Mouse (Mus musculus): Measurements from ENCODE around the gene Zfp30. TPM values are rescaled to one million over a fixed set of nuclear protein-coding genes. Genes with fewer than 3 reads are reported as not detected.

The Zfp30 gene
- polyA plus RNA-seq, 1 experiment from 2014 or later = 4.6 TPM

- Histone ChIP-seq H3K36me3 (peaks cover 35% of the 10 kb centered on the region), H3K4me3 (peak overlapping the region; percentile 61), H3K4me2 (peak overlapping the region; percentile 77), H3K4me1 (peaks cover 19% of the 10 kb centered on the region), H3K9ac (peak overlapping the region; percentile 84), H3K27me3 (replicated peaks) (no peaks in the 10 kb centered on the region), H3K9me3 (0 out of 2 replicates have a peak, but pooled peaks cover 3% of the 10 kb centered on the region), H3K27ac (replicated peaks) (no peak overlapping the region)
- WGBS = 67% methylated on average over 8 of the region's 8 CpGs
- no peak for ATAC-seq (ENCODE audit: extremely low read depth, insufficient number of reproducible peaks, low FRiP score, low TSS enrichment)
Measured at GRCm38 (mm10) chr7:29785023-29785422, 1.2 kb downstream of the Zfp30 start.

GRCm38 (mm10) chr7:29785888-29786287 lies 2.1 kb downstream of the Zfp30 start:
- Histone ChIP-seq H3K4me1 (peaks cover 19% of the 10 kb centered on the region), H3K4me2 (peak overlapping the region; percentile 77), H3K27ac (replicated peaks) (no peak overlapping the region), H3K9me3 (0 out of 2 replicates have a peak, but pooled peaks cover 3% of the 10 kb centered on the region), H3K36me3 (peaks cover 41% of the 10 kb centered on the region), H3K27me3 (replicated peaks) (no peaks in the 10 kb centered on the region), H3K4me3 (peak overlapping the region; percentile 61), H3K9ac (peak overlapping the region; percentile 84)
- 77% methylated on average over 5 of the region's 5 CpGs for WGBS
- no peak for ATAC-seq (ENCODE audit: extremely low read depth, insufficient number of reproducible peaks, low FRiP score, low TSS enrichment)

DNA sequence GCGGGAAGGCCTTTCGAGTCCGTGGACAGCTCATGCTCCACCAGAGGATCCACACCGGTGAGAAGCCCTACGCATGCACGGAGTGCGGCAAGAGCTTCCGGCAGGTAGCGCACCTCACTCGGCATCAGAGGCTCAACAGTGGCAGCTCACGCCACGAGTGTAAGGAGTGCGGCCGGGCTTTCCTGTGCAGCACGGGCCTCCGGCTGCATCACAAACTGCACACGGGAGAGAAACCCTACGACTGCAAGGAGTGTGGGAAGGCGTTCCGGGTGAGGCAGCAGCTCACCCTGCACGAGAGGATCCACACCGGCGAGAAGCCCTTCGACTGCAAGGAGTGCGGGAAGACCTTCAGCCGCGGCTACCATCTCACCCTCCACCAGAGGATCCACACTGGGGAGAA lies 9.1 kb downstream of the Zfp30 start:
- Histone ChIP-seq H3K27me3 (replicated peaks) (peaks cover 17% of the 10 kb centered on the region), H3K4me3 (peak overlapping the region; percentile 22; the same call in 1 of the 2 replicates), H3K9me3 (peaks cover 18% of the 10 kb centered on the region), H3K27ac (replicated peaks) (no peak overlapping the region), H3K9ac (no peak overlapping the region), H3K36me3 (peaks cover 68% of the 10 kb centered on the region), H3K4me1 (no peaks in the 10 kb centered on the region), H3K4me2 (peak overlapping the region; percentile 52)
- 23% methylated on average over 27 of the region's 27 CpGs for WGBS
- no peak for ATAC-seq (ENCODE audit: extremely low read depth, insufficient number of reproducible peaks, low FRiP score, low TSS enrichment)

DNA sequence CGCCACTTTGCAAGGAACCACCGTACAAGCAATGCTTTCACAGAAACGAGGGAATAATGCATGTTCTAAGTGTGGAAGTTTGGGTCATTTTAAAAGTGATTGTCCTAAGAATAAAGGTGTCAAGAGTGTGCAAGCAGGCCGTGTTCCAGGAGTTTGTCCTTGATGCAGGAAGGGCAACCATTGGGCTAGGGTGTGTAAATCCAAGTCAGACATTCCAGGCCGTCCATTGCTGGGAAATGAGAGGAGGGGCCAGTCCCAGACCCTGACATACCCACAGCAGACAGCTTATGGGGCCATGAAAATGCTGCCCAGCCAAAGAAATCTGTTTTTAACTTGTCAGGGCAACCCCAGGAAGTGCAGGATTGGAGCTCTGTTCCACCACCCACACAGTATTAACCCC lies 23.2 kb downstream of the Zfp30 start:
- H3K4me1 ChIP-seq = peaks cover 5% of the 10 kb centered on the region; the same call in 1 of the 2 replicates
- no peak overlapping the region for H3K9ac ChIP-seq
- ATAC-seq (ENCODE audit: extremely low read depth, insufficient number of reproducible peaks, low FRiP score, low TSS enrichment) = no peak
- 71% methylated on average over 5 of the region's 5 CpGs for WGBS
- H3K27ac ChIP-seq (replicated peaks) = no peak overlapping the region
- no peak overlapping the region for H3K4me3 ChIP-seq
- H3K4me2 ChIP-seq = no peak overlapping the region
- peaks cover 5% of the 10 kb centered on the region for H3K9me3 ChIP-seq
- H3K27me3 ChIP-seq (replicated peaks) = no peaks in the 10 kb centered on the region
- H3K36me3 ChIP-seq = no peaks in the 10 kb centered on the region

DNA sequence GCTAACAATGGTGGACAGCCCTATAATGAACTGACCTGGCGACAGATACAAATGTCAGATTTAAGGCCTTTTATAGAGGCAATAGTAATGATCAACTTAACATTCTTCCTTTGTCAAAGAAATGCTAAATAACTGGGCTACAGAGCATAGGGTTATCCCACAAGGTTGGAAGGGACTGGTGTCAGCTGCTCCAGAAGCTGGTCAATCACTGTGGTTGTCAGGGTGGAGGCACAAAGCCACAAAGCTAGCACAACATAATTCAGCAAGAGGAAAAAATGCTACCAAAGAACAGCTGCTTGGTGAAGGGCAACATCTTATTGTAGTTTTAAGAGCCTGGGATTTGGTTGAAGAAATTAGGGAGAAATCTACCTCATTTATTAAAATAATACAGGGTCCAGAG lies 28.4 kb downstream of the Zfp30 start:
- Histone ChIP-seq H3K4me1 (peaks cover 20% of the 10 kb centered on the region), H3K9ac (no peak overlapping the region), H3K27ac (replicated peaks) (no peak overlapping the region), H3K27me3 (replicated peaks) (no peaks in the 10 kb centered on the region), H3K4me3 (no peak overlapping the region), H3K36me3 (no peaks in the 10 kb centered on the region), H3K4me2 (no peak overlapping the region), H3K9me3 (peaks cover 5% of the 10 kb centered on the region)
- 90% methylated on average over 1 of the region's 1 CpGs for WGBS
- ATAC-seq (ENCODE audit: extremely low read depth, insufficient number of reproducible peaks, low FRiP score, low TSS enrichment) = no peak

GRCm38 (mm10) chr7:29814381-29814780 lies 30.6 kb downstream of the Zfp30 start:
- Histone ChIP-seq H3K4me3 (no peak overlapping the region), H3K36me3 (no peaks in the 10 kb centered on the region), H3K27ac (replicated peaks) (no peak overlapping the region), H3K4me1 (peaks cover 38% of the 10 kb centered on the region), H3K4me2 (peak overlapping the region; percentile 89; the same call in 1 of the 2 replicates), H3K9ac (no peak overlapping the region), H3K9me3 (peaks cover 1% of the 10 kb centered on the region), H3K27me3 (replicated peaks) (no peaks in the 10 kb centered on the region)
- ATAC-seq (ENCODE audit: extremely low read depth, insufficient number of reproducible peaks, low FRiP score, low TSS enrichment) = no peak
- 81% methylated on average over 2 of the region's 2 CpGs for WGBS

DNA sequence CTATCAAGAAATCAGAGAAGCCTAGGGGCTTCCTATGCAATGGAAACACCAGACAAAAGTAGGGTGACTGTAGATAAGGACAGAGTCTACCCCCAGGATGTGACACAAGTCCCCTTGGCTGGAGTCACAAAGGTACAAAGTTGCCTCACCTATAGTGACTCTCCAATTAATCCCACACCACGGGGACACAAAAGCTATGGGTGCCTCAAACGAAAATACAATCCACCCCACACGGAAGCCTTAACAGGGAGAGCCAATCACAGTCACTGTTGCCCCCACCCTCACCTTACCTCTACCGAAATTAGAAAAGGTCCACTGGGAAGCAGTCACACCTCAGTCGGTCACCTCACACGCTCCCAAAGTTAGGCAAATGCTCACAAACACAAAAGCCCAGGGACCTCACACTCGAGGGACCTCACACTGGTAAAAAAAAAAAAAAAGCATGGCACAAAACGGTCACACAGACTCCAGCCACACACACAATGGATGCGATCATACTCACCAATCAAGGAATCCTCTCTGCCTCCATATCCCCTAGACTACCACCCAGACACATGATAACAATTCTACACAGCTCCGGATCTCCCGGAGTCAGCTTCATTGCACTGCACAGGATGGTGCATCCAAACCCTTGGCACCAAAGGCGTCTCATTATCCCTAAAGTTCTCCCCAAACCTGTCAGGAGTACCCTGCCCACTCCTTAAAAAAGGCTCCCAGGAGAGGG lies 31.4 kb downstream of the Zfp30 start:
- Histone ChIP-seq H3K4me1 (peaks cover 44% of the 10 kb centered on the region), H3K4me3 (peak overlapping the region; percentile 86), H3K36me3 (no peaks in the 10 kb centered on the region), H3K9ac (peak overlapping the region; percentile 91), H3K9me3 (no peaks in the 10 kb centered on the region), H3K4me2 (peak overlapping the region; percentile 89), H3K27me3 (replicated peaks) (no peaks in the 10 kb centered on the region), H3K27ac (replicated peaks) (peak overlapping the region; percentile 92)
- WGBS = 2% methylated on average over 12 of the region's 12 CpGs
- ATAC-seq (ENCODE audit: extremely low read depth, insufficient number of reproducible peaks, low FRiP score, low TSS enrichment) = no peak

DNA sequence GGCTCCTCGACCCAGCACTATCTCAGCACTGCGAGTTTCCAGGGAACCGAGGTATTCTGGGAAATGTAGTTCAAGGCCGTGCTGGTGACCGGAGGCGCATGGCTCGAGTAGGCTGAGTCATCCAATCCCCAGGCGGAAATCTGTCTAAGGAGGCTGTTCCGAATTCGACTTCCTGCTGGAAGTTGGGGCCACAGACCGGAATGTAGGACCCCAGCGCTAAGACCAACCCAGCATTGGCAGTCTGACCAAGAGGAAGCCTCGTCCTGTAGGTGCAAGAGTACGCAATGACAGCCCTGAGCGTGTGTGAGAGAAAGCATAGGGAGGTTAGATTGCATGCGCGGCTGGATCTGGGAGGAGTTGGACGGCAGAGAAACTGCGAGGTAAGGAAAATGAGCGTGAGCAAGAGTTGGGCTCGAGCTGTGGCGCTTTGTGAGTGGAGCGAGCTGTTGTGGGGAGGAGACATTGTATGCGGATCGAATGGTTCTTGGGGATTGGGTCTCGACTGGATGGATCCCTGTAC lies 32.2 kb downstream of the Zfp30 start, which contains the start of gene Zfp790:
Gene Zfp790, plus strand, starts transcription at position 205 of the 520 bp plus-strand sequence.
- no peaks in the 10 kb centered on the region for H3K27me3 ChIP-seq (replicated peaks)
- H3K9me3 ChIP-seq = no peaks in the 10 kb centered on the region
- peaks cover 4% of the 10 kb centered on the region for H3K36me3 ChIP-seq
- H3K9ac ChIP-seq = peak within 1 kb of the TSS; percentile 91
- H3K4me2 ChIP-seq = peak within 1 kb of the TSS; percentile 89
- WGBS = under 1% methylated on average over 26 of the region's 26 CpGs
- peak within 1 kb of the TSS; percentile 92 for H3K27ac ChIP-seq (replicated peaks)
- ATAC-seq (ENCODE audit: extremely low read depth, insufficient number of reproducible peaks, low FRiP score, low TSS enrichment) = peak; percentile 88
- H3K4me1 ChIP-seq = peaks cover 47% of the 10 kb centered on the region
- H3K4me3 ChIP-seq = peak within 1 kb of the TSS; percentile 86

GRCm38 (mm10) chr7:29818619-29819254 lies 34.9 kb downstream of the Zfp30 start:
- Histone ChIP-seq H3K4me3 (peak overlapping the region; percentile 70), H3K4me2 (peak overlapping the region; percentile 84), H3K4me1 (peaks cover 47% of the 10 kb centered on the region), H3K27me3 (replicated peaks) (no peaks in the 10 kb centered on the region), H3K9me3 (no peaks in the 10 kb centered on the region), H3K36me3 (peaks cover 30% of the 10 kb centered on the region), H3K9ac (peak overlapping the region; percentile 84), H3K27ac (replicated peaks) (peak overlapping the region; percentile 82)
- ATAC-seq (ENCODE audit: extremely low read depth, insufficient number of reproducible peaks, low FRiP score, low TSS enrichment) = no peak
- under 1% methylated on average over 12 of the region's 12 CpGs for WGBS

- H3K36me3 ChIP-seq = peaks cover 95% of the 10 kb centered on the region
- H3K4me1 ChIP-seq = no peaks in the 10 kb centered on the region
- H3K9me3 ChIP-seq = peaks cover 11% of the 10 kb centered on the region
- no peak overlapping the region for H3K4me3 ChIP-seq
- H3K9ac ChIP-seq = no peak overlapping the region
- no peak overlapping the region for H3K4me2 ChIP-seq
- no peak for ATAC-seq (ENCODE audit: extremely low read depth, insufficient number of reproducible peaks, low FRiP score, low TSS enrichment)
- H3K27me3 ChIP-seq (replicated peaks) = no peaks in the 10 kb centered on the region
- WGBS = 93% methylated on average over 12 of the region's 12 CpGs
- H3K27ac ChIP-seq (replicated peaks) = no peak overlapping the region
Measured at GRCm38 (mm10) chr7:29828001-29828400, 44.2 kb downstream of the Zfp30 start.

- WGBS = 92% methylated on average over 12 of the region's 12 CpGs
- Histone ChIP-seq H3K27me3 (replicated peaks) (no peaks in the 10 kb centered on the region), H3K9me3 (peaks cover 11% of the 10 kb centered on the region), H3K4me2 (no peak overlapping the region), H3K36me3 (peaks cover 92% of the 10 kb centered on the region), H3K27ac (replicated peaks) (no peak overlapping the region), H3K4me1 (no peaks in the 10 kb centered on the region), H3K4me3 (no peak overlapping the region), H3K9ac (no peak overlapping the region)
- no peak for ATAC-seq (ENCODE audit: extremely low read depth, insufficient number of reproducible peaks, low FRiP score, low TSS enrichment)
Measured at GRCm38 (mm10) chr7:29829804-29830203, 46.0 kb downstream of the Zfp30 start.

Measured in heart, embryonic 13.5 days (tissue).